Mouse (Mus musculus) heart, postnatal 0 days (tissue): ENCODE data around the gene Traf7. TPM values are rescaled to one million over a fixed set of nuclear protein-coding genes. Genes with fewer than 3 reads are reported as not detected.

Experiments used
- ATAC-seq: fragments of 200-750 bp; cut with Nextera tagmentation; 2 replicates; pipeline ENCODE4 v1.8.0; 2017; ENCODE audit warnings: low read depth, moderate number of reproducible peaks, moderate library complexity; ENCODE audit not compliant: insufficient read depth
- DNase-seq: peaks from one replicate; pipeline ENCODE4 v3.0.0-alpha.2; 2016; ENCODE audit warnings: low spot score
- H3K27ac ChIP-seq: fragments of 300-500 bp; sonication (generic); 2 replicates; pipeline ENCODE4 v1.5.1; 2014; ENCODE audit warnings: low read depth, mild to moderate bottlenecking
- H3K27me3 ChIP-seq: fragments of 300-500 bp; sonication (generic); 2 replicates; pipeline ENCODE4 v1.6.1; 2014; ENCODE audit warnings: low read length, mixed read lengths; ENCODE audit not compliant: control insufficient read depth, insufficient read depth
- H3K36me3 ChIP-seq: fragments of 300-500 bp; sonication (generic); replicated peaks from 2 replicates; pipeline ENCODE4 v1.6.1; 2014; ENCODE audit warnings: low read length, mixed read lengths; ENCODE audit not compliant: control insufficient read depth, insufficient read depth
- H3K4me1 ChIP-seq: fragments of 300-500 bp; sonication (generic); 2 replicates; pipeline ENCODE4 v1.6.1; 2014; ENCODE audit warnings: antibody characterized with exemption; ENCODE audit not compliant: control insufficient read depth, insufficient read depth
- H3K4me2 ChIP-seq: fragments of 300-500 bp; sonication (generic); 2 replicates; pipeline ENCODE4 v1.6.1; 2014; ENCODE audit warnings: low read depth, mild to moderate bottlenecking, low read length, moderate library complexity
- H3K4me3 ChIP-seq: fragments of 300-500 bp; sonication (generic); 2 replicates; pipeline ENCODE4 v1.5.1; 2014; ENCODE audit warnings: low read depth, low read length
- H3K9ac ChIP-seq: fragments of 300-500 bp; sonication (generic); replicated peaks from 2 replicates; pipeline ENCODE4 v1.6.1; 2014; ENCODE audit warnings: low read depth, low read length, mixed read lengths
- H3K9me3 ChIP-seq: fragments of 300-500 bp; sonication (generic); replicated peaks from 2 replicates; pipeline ENCODE4 v1.6.1; 2016; ENCODE audit warnings: low read length; ENCODE audit not compliant: control insufficient read depth
- CTCF ChIP-seq: IDR thresholded peaks from 2 replicates; pipeline ENCODE4 v1.5.1; 2016; ENCODE audit warnings: antibody characterized with exemption, control low read depth, low read depth
- EP300 ChIP-seq: IDR thresholded peaks from 2 replicates; pipeline ENCODE4 v1.6.1; 2016; ENCODE audit warnings: antibody characterized with exemption, low read depth
- WGBS: fragments of 180-500 bp; shearing (Covaris S2); extraction: QIAGEN DNeasy Blood & Tissue Kit; methylation state at CpG from one replicate; pipeline ENCODE4 v1.1.7; 2014; 5-methylcytosine and 5-hydroxymethylcytosine counted together
- polyA plus RNA-seq: library from polyadenylated mRNA; unstranded; fragments of >200 nt; fragmentation: Nextera tagmentation; extraction: Ambion mirVana; gene quantifications from 2 replicates; pipeline ENCODE4 v1.2.1, GENCODE M21; 2015
- total RNA-seq: library from RNA; depleted of rRNA; stranded (reverse); fragments of >200 nt; gene quantifications from 2 replicates; pipeline ENCODE4 v1.2.3, GENCODE M21; 2014; ENCODE audit warnings: low replicate concordance

The Traf7 gene
- total and polyA plus RNA-seq, 2 experiments from 2014 or later, result 48.9 to 281 TPM

DNA sequence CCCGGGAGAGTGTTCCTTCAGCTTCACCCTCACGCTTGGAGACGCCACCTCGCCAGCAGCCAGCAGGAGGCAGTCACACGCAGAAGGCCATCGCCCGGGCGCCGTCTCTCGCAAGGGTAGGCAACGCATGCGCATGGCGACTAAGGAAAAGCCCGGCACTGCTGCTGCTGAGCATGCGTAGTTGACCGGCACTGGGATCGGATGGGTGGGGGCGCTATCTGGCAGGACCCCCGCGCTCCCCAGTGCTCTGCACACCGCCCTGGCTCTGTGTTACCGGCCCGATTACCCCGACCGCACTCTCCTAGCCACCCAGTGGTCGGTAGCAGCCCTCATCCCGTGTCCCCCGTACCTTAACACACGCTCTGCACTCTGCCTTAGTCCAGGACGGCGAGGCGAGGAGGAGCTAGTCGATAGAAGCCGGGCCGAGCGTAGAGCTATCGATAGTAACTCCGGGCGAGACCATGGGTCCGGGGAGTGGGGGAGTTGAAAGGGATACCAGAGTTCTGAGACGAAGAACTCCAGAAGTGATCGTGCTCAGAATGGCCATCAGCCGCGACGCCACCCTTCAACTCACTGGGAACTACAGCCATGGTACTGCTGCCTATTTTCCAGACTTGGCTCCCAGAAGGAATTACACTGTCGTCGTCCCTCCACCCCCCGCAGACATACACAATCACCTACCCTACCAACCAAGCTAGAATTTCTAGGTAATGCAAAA is 48.9 kb downstream of the Traf7 start, which contains the start of gene Mlst8:
Mlst8 (minus strand) TSS at position 416 of the 718 bp plus-strand sequence.
- H3K9me3 ChIP-seq, result no peaks in the 10 kb centered on the region
- no peak for TF ChIP-seq EP300
- peak; percentile 95 for TF ChIP-seq CTCF
- H3K36me3 ChIP-seq, result peaks cover 33% of the 10 kb centered on the region
- H3K9ac ChIP-seq, result peak within 1 kb of the TSS; percentile 81
- H3K4me1 ChIP-seq, result no peaks in the 10 kb centered on the region; the same call in none of the 2 replicates
- under 1% methylated on average over 47 of the region's 48 CpGs for WGBS
- DNase-seq (peak; percentile 96), ATAC-seq (peak; percentile 93)
- H3K27ac ChIP-seq, result peak within 1 kb of the TSS; percentile 90
- H3K4me2 ChIP-seq, result peak within 1 kb of the TSS; percentile 59
- H3K27me3 ChIP-seq, result no peaks in the 10 kb centered on the region
- peak within 1 kb of the TSS; percentile 75 for H3K4me3 ChIP-seq

DNA sequence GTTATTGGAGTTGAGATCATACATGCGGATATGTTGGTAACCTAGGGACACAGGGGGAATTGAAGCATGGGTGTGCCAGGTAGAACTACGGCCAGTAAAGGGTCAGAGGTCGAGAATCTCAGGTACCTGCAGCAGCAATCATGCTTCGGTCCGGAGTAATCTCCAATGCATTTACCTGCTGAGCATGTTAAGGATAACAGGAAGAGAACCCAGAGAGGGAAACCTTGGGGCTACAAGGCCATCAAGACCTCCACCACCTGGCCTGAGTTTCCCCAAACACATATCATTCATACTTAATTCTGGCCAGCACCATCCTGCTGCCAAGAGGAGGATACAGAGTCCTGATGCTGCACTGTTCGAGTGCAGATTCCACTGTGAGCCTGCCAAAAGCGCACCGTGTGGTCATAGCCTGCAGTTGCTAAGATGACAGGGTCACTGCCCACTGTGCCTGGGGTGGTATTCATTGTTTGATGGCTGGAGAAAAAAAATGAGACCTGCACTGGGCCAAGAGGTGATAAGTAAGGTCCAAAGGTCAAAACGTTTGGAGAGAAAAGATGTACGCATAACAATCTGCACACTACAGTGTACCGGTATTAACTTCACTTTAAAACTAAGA is 49.6 kb downstream of the Traf7 start:
- H3K27me3 ChIP-seq, result no peaks in the 10 kb centered on the region
- H3K9ac ChIP-seq, result peak overlapping the region; percentile 11
- peak overlapping the region; percentile 75 for H3K4me3 ChIP-seq
- peak overlapping the region; percentile 55 for H3K4me2 ChIP-seq
- H3K9me3 ChIP-seq, result no peaks in the 10 kb centered on the region
- peaks cover under 1% of the 10 kb centered on the region for H3K4me1 ChIP-seq
- H3K27ac ChIP-seq, result no peak overlapping the region
- 44% methylated on average over 11 of the region's 11 CpGs for WGBS
- no peak for ATAC-seq
- no peak for DNase-seq
- TF ChIP-seq EP300, result no peak
- H3K36me3 ChIP-seq, result peaks cover 34% of the 10 kb centered on the region

DNA sequence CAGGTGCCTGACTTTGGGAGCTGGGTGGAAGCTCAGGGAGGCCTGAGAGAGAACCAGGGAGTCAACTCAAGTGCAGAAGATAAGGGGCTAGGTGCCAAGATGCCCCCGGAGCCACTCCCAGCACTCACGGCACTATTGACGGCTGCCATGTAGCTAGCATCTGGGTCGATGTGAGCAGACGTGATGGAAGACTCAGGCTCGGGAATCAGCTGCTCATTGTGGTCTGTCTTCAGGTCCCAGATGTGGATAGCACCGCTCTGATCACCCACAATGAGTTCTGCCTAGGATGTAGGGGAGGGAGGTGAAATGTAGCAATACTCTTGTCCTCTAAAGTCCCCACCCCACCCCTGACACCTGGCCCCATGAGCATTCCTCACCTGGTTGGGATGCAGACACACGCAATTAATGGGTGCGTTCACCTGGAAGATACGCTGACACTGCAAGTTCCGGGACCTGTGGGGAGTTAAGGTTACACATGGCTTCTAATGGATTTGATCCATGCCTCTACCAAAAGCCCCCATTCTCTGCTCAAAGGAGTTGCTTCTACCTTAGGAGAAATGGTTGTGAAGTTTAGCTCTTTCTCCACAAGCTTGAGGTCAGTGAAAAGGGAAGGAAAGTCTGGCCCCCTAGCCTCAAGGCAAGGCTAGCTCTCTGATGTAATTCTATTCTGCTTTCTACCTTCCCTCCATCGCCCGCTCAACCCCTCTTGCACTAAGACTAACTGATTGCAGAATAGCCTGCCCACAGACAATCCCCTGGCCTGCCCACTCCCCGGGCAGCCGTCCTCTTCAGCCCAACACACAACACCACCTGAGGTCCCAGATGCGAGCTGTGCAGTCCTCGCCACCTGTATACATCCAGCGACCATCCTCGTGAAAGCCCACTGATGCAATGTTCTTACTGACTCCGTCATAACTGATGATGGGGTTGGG is 50.4 kb downstream of the Traf7 start:
- 93% methylated on average over 20 of the region's 20 CpGs for WGBS
- H3K9me3 ChIP-seq, result no peaks in the 10 kb centered on the region
- H3K4me1 ChIP-seq, result peaks cover 8% of the 10 kb centered on the region
- H3K4me2 ChIP-seq, result no peak overlapping the region
- H3K27me3 ChIP-seq, result no peaks in the 10 kb centered on the region
- peaks cover 38% of the 10 kb centered on the region for H3K36me3 ChIP-seq
- ATAC-seq (no peak), DNase-seq (no peak)
- no peak overlapping the region for H3K27ac ChIP-seq
- no peak overlapping the region for H3K9ac ChIP-seq
- no peak overlapping the region for H3K4me3 ChIP-seq
- TF ChIP-seq EP300 (no peak), CTCF (no peak)

DNA sequence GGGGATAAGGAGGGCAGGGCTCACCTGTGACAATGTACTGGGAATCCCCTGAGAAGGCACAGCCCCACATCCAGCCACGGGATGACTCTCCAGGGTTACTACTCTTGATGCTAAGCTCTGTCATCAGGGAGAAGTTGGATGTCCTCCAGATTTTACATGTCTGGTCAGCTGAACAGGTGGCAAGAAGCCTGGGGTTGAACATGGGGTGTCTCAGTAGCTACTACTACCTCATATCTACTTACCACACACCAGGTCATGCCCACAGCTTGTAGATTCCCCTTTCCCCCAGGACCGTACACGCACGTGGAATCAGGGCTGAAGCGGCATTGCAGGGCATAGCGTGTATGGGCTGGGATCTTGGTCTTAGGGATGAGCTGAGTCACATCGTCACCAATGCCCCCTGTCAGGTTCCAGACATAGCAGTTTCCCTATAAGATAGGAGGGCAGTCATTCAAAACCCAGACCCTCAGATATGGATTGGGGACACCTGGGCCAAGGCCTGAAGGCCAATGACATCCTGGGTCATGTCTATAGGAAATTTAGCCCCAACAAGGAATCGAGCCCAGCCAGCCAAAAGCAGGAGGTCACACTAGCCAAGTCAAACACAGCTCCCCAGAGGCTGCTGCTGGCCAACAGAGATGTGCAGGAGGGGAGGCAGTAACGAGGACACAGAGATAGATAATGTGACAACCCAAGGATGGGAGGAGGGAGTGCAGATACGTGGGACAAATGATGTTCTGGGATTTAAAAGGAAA is 51.5 kb downstream of the Traf7 start:
- Histone ChIP-seq H3K9me3 (no peaks in the 10 kb centered on the region), H3K9ac (no peak overlapping the region), H3K27me3 (no peaks in the 10 kb centered on the region), H3K4me2 (no peak overlapping the region), H3K27ac (no peak overlapping the region), H3K4me3 (no peak overlapping the region), H3K36me3 (peaks cover 38% of the 10 kb centered on the region), H3K4me1 (peaks cover 17% of the 10 kb centered on the region)
- ATAC-seq, result no peak
- no peak for DNase-seq
- TF ChIP-seq CTCF (no peak), EP300 (no peak)
- 83% methylated on average over 10 of the region's 10 CpGs for WGBS

DNA sequence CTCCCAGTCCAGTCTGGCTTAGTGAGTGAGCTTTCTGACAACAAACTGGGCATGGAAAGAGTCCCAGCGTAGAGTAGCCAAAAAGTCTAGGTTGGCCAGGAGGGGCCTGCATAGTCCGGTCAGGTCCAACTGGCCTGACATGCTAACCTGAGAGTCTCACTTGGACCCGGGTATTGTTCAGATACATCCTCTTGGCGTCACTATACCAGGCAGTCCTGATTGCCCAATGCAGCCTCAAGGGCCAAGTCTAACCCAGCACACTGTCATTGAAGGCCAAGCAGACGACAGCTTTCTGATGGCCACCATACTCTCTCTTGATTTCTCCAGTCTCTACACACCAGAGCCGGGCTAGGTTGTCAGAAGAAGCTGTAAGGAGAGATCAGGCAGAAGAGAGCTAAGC is 52.2 kb downstream of the Traf7 start:
- Histone ChIP-seq H3K27ac (no peak overlapping the region), H3K4me2 (no peak overlapping the region), H3K4me3 (no peak overlapping the region), H3K4me1 (peaks cover 21% of the 10 kb centered on the region), H3K27me3 (no peaks in the 10 kb centered on the region), H3K36me3 (peaks cover 38% of the 10 kb centered on the region), H3K9me3 (no peaks in the 10 kb centered on the region), H3K9ac (no peak overlapping the region)
- no peak for ATAC-seq
- no peak for DNase-seq
- WGBS, result 87% methylated on average over 6 of the region's 6 CpGs
- TF ChIP-seq EP300, result no peak
